12 mouse cellular contexts compared by ENCODE assay signal in the genomic region with DNA sequence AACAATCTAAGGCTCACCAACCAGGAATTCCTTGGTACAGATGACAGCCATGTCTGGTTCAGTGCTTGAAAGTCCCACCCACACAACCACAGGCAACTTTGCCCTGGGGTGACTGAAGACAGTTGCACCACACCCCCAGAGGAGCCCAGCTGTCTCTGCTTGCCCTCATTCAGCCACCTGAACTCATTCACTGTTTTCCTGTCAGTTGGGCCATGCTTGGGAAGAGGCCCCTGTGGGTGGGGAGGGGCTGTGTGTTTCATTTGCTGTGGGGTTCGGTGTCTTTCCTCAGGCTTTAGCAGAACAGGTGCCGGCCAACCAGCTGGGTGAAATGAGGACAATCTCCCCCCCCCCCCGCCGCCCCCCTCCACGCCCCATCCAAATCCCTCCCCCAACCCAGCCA. TPM values are rescaled to one million over a fixed set of nuclear protein-coding genes. Genes with fewer than 3 reads are reported as not detected.
DNase-seq lines count a peak whose midpoint lies in the region; ATAC-seq and TF ChIP-seq lines count a peak whose summit lies in the region.
"Had no signal": no experiment of that assay in that cellular context is flagged by ENCODE, and none has a peak within 500 bp of the region (broad histone marks: within the 10 kb centered on the region; RNA-seq: fewer than 3 reads in every experiment).

No protein-coding gene starts in this region.

- no peaks in the 10 kb centered on the region for H3K27me3 ChIP-seq in midbrain, embryonic 10.5 days (ENCODE audit: low read depth, poor library complexity, severe bottlenecking)
- H3K27me3 ChIP-seq: hindbrain, embryonic 15.5 days; midbrain, embryonic 15.5 days had no signal

- WGBS in midbrain, embryonic 10.5 days: 84% methylated on average over 5 of the region's 5 CpGs

- TF ChIP-seq CTCF in gastrocnemius, adult 2 months (IDR thresholded peaks at IDR 0.05): no peak

- no peak overlapping the region for H3K4me3 ChIP-seq in gastrocnemius, adult 2 months
- H3K4me3 ChIP-seq in midbrain, embryonic 10.5 days: no peak overlapping the region
- H3K4me3 ChIP-seq: hindbrain, embryonic 15.5 days; midbrain, embryonic 15.5 days had no signal

- H3K9me3 ChIP-seq in midbrain, embryonic 10.5 days (replicated peaks): no peaks in the 10 kb centered on the region
- H3K9me3 ChIP-seq: hindbrain, embryonic 15.5 days; midbrain, embryonic 15.5 days had no signal

- peaks cover 20% of the 10 kb centered on the region for H3K4me1 ChIP-seq in midbrain, embryonic 10.5 days
- H3K4me1 ChIP-seq: hindbrain, embryonic 15.5 days; midbrain, embryonic 15.5 days had no signal

- H3K27ac ChIP-seq in gastrocnemius, adult 2 months: peak overlapping the region; percentile 25
- H3K27ac ChIP-seq in midbrain, embryonic 10.5 days (replicated peaks): no peak overlapping the region
- H3K27ac ChIP-seq: hindbrain, embryonic 15.5 days; midbrain, embryonic 15.5 days had no signal

- H3K36me3 ChIP-seq in midbrain, embryonic 10.5 days: no peaks in the 10 kb centered on the region
- H3K36me3 ChIP-seq: hindbrain, embryonic 15.5 days; midbrain, embryonic 15.5 days had no signal

- DNase-seq in gastrocnemius, adult 2 months: no peak
- DNase-seq in gastrocnemius, adult 18-20 months (ENCODE audit: low spot score): no peak
- peak; percentile 40 for DNase-seq in MN1 (ENCODE audit: low spot score)
- DNase-seq in induced T-regulatory cell, adult 2 months (ENCODE audit: low read depth): peak; percentile 69
- DNase-seq in retina, embryonic 14.5 days (ENCODE audit: low spot score): peak; percentile 25
- no peak for DNase-seq in cerebellum, postnatal 10 days
- no peak for DNase-seq in midbrain, embryonic 10.5 days (ENCODE audit: low spot score)
- DNase-seq: right cerebral cortex, postnatal 14 days had no signal

- intact Hi-C loops in gastrocnemius, adult 2 months (cut with DNase I): no loop called here

- no peak for ATAC-seq in activated CD4-positive, CD25-positive, alpha-beta regulatory T cell, adult 4 months
- ATAC-seq: forebrain, embryonic 14.5 days; midbrain, embryonic 15.5 days had no signal

RNA-seq across cellular contexts. Expression of gene Ccnd3, which starts 37.2 kb away (rescaled TPM):
- 10 to 100 TPM; 18.7 to 25.8 TPM for total RNA-seq in gastrocnemius, adult 2 months (2021)
- 10 to 100 TPM; 18.5 to 20.1 TPM for total RNA-seq in gastrocnemius, adult 18-20 months (2021)
- polyA plus RNA-seq in midbrain, embryonic 10.5 days (2016; fragmentation: Nextera tagmentation; extraction: Ambion mirVana): 270 and 341 TPM in 2 replicates
- 100 to 1,000 TPM; 133 to 141 TPM for polyA plus RNA-seq in activated CD4-positive, CD25-positive, alpha-beta regulatory T cell, adult 4 months (2017; shearing (Covaris generic))

RNA-seq across cellular contexts. Expression of gene Taf8, which starts 40.0 kb away (rescaled TPM):
- total RNA-seq in gastrocnemius, adult 2 months (2021): 10 to 100 TPM; 13.0 to 14.1 TPM
- 10 to 100 TPM in 1 of 2 experiments, 1 to 10 TPM in 1; 9.2 to 12.1 TPM for total RNA-seq in gastrocnemius, adult 18-20 months (2021)
- 31.4 and 33.8 TPM in 2 replicates for polyA plus RNA-seq in midbrain, embryonic 10.5 days (2016; fragmentation: Nextera tagmentation; extraction: Ambion mirVana)
- polyA plus RNA-seq in activated CD4-positive, CD25-positive, alpha-beta regulatory T cell, adult 4 months (2017; shearing (Covaris generic)): 10 to 100 TPM; 51.5 to 61.3 TPM

Comparison
In these comparisons a context has a peak if more than half of its experiments do, and no peak if none do; other contexts are left out.
1. DNase-seq: peak in MN1 (single experiment), induced T-regulatory cell, adult 2 months (single experiment) and retina, embryonic 14.5 days (single experiment); none in gastrocnemius, adult 2 months (single experiment), gastrocnemius, adult 18-20 months (single experiment), cerebellum, postnatal 10 days (0 of 2) and midbrain, embryonic 10.5 days (single experiment).